Mouse (Mus musculus) liver, embryonic 16.5 days (tissue): ENCODE results near the gene Apol7a. TPM values are rescaled to one million over a fixed set of nuclear protein-coding genes. Genes with fewer than 3 reads are reported as not detected.

Experiments used
- ATAC-seq: fragments of 200-750 bp; cut with Nextera tagmentation; 2 replicates; pipeline ENCODE4 v1.8.0; 2017; ENCODE audit warnings: low read depth, mild to moderate bottlenecking, moderate number of reproducible peaks, moderate library complexity
- H3K27ac ChIP-seq: fragments of 300-500 bp; sonication (generic); 2 replicates; pipeline ENCODE4 v1.5.1; 2014; ENCODE audit warnings: mild to moderate bottlenecking, low read length
- H3K27me3 ChIP-seq: fragments of 300-500 bp; sonication (generic); 2 replicates; pipeline ENCODE4 v1.6.1; 2014; ENCODE audit warnings: low read depth, low read length, mixed read lengths; ENCODE audit not compliant: control insufficient read depth, insufficient read depth
- H3K36me3 ChIP-seq: fragments of 300-500 bp; sonication (generic); 2 replicates; pipeline ENCODE4 v1.6.1; 2014; ENCODE audit warnings: mild to moderate bottlenecking; ENCODE audit not compliant: control insufficient read depth, insufficient read depth
- H3K4me1 ChIP-seq: fragments of 300-500 bp; sonication (generic); 2 replicates; pipeline ENCODE4 v1.6.1; 2014; ENCODE audit warnings: low read depth, low read length, mixed read lengths; ENCODE audit not compliant: control insufficient read depth
- H3K4me2 ChIP-seq: fragments of 300-500 bp; sonication (generic); 2 replicates; pipeline ENCODE4 v1.6.1; 2014; ENCODE audit warnings: low read depth, low read length, mixed read lengths
- H3K4me3 ChIP-seq: fragments of 300-500 bp; sonication (generic); 2 replicates; pipeline ENCODE4 v1.5.1; 2014; ENCODE audit warnings: low read depth, mild to moderate bottlenecking, low read length
- H3K9ac ChIP-seq: fragments of 300-500 bp; sonication (generic); 2 replicates; pipeline ENCODE4 v1.6.1; 2014; ENCODE audit warnings: low read depth, low read length
- H3K9me3 ChIP-seq: fragments of 300-500 bp; sonication (generic); replicated peaks from 2 replicates; pipeline ENCODE4 v1.6.1; 2016; ENCODE audit warnings: low read length; ENCODE audit not compliant: control insufficient read depth
- WGBS: fragments of 180-500 bp; shearing (Covaris S2); extraction: QIAGEN DNeasy Blood & Tissue Kit; methylation state at CpG from one replicate; pipeline ENCODE4 v1.1.7; 2014; ENCODE audit not compliant: insufficient replicate concordance; 5-methylcytosine and 5-hydroxymethylcytosine counted together
- polyA plus RNA-seq: library from polyadenylated mRNA; unstranded; fragments of >200 nt; fragmentation: Nextera tagmentation; extraction: Ambion mirVana; gene quantifications from 2 replicates; pipeline ENCODE4 v1.2.1, GENCODE M21; 2015

Gene Apol7a
- polyA plus RNA-seq, 1 experiment from 2014 or later: 7.3 TPM

DNA sequence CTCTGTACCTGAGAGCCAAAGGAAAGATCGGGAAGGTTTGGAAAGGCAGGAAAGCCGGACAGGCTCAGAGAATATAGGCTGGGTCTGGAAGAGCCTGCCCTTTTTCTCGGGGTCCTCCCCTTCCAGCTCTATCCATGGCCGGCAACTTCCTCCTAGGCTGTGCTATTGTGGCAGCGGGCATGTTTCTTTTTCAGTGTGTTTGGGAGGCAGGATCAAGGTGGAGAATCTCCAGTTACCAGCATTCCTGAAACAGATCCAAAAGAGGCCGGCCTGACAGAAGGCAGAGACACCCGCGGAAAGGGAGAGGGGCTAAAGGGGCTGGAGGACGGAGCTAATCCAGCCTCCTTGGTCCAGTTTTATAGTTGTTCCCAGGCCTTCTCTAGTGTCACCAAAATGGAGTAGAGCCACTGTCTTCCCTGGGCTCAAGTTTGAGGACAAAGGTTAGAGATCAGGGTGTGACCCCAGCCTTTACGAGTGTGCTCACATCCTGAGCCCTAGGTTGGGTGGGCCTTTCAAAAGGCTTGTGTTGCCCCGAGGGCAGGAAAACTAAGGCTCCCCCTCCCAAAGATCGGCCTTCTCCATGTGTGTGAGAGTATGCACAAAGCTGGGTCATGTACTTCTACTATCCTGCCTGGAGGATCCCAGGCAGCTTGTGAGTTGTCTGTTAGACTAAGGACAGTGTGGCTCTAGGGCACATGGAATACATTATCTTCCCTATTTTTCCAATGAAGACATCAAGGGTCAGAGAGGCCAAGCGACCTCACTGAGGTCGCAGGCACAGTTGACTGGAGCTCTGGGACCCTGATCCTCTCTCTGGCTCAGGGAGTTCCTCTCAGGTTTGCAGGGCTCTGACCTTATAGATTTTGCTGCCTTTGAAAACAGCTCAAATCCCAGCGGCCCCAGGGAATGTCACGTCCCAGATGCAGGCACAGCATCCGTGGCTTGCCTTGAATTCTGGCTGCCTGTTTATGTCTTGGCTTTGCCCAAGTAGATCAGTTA, 54.5 kb downstream of the Apol7a start:
- 38% methylated on average over 17 of the region's 17 CpGs for WGBS
- Histone ChIP-seq H3K27ac (peak overlapping the region; percentile 54), H3K4me3 (no peak overlapping the region), H3K36me3 (no peaks in the 10 kb centered on the region), H3K9me3 (no peaks in the 10 kb centered on the region), H3K4me1 (peaks cover 6% of the 10 kb centered on the region; the same call in 1 of the 2 replicates), H3K4me2 (no peak overlapping the region), H3K27me3 (no peaks in the 10 kb centered on the region), H3K9ac (no peak overlapping the region)
- ATAC-seq: peak; percentile 33

GRCm38 (mm10) chr15:77343527-77344091, 55.3 kb downstream of the Apol7a start:
- Histone ChIP-seq H3K36me3 (no peaks in the 10 kb centered on the region), H3K4me2 (peak overlapping the region; percentile 18; the same call in 1 of the 2 replicates), H3K27me3 (no peaks in the 10 kb centered on the region), H3K4me1 (peaks cover 6% of the 10 kb centered on the region; the same call in 1 of the 2 replicates), H3K9ac (no peak overlapping the region), H3K27ac (peak overlapping the region; percentile 54; the same call in 1 of the 2 replicates), H3K4me3 (no peak overlapping the region), H3K9me3 (no peaks in the 10 kb centered on the region)
- 3% methylated on average over 13 of the region's 13 CpGs for whole genome bisulfite sequencing
- peak; percentile 63 for ATAC-seq

GRCm38 (mm10) chr15:77342962-77343526, 55.9 kb downstream of the Apol7a start:
- Histone ChIP-seq H3K4me3 (no peak overlapping the region), H3K27me3 (no peaks in the 10 kb centered on the region), H3K9ac (no peak overlapping the region), H3K9me3 (no peaks in the 10 kb centered on the region), H3K36me3 (no peaks in the 10 kb centered on the region), H3K4me1 (peaks cover 6% of the 10 kb centered on the region; the same call in 1 of the 2 replicates), H3K4me2 (peak overlapping the region; percentile 18; the same call in 1 of the 2 replicates), H3K27ac (0 out of 2 replicates have a peak overlapping the region, but pooled peaks have one; percentile 8)
- ATAC-seq: no peak
- 10% methylated on average over 18 of the region's 18 CpGs for WGBS

DNA sequence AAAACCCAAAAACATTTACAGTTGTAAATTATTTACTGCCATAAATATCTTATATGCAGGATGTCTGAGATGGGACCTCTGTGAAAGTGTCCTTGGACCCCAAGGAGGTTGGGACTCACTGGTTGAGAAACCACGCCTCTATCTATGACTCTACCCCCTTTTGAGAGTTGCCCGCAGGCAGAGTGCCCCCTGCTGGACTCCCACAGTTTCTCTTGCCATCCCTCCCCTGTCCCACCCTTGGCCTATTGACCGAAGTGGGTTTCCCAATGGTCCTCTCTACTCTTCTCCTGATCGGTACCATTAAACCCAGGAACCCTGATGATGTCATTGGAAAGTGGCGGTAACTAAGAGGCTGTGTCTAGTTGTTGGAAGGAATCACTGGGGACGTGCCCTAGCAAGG, 56.9 kb downstream of the Apol7a start:
- Histone ChIP-seq H3K9me3 (no peaks in the 10 kb centered on the region), H3K4me2 (no peak overlapping the region), H3K36me3 (no peaks in the 10 kb centered on the region), H3K9ac (no peak overlapping the region), H3K4me1 (peaks cover 6% of the 10 kb centered on the region; the same call in 1 of the 2 replicates), H3K27me3 (no peaks in the 10 kb centered on the region), H3K27ac (no peak overlapping the region), H3K4me3 (no peak overlapping the region)
- no peak for ATAC-seq
- 73% methylated on average over 6 of the region's 6 CpGs for WGBS

- ATAC-seq: no peak
- H3K36me3 ChIP-seq: no peaks in the 10 kb centered on the region
Observed at GRCm38 (mm10) chr15:77340581-77340980, 58.3 kb downstream of the Apol7a start.

GRCm38 (mm10) chr15:77338924-77339429, 59.9 kb downstream of the Apol7a start:
- ATAC-seq: peak; percentile 9
- Histone ChIP-seq H3K4me3 (no peak overlapping the region), H3K36me3 (no peaks in the 10 kb centered on the region), H3K4me2 (no peak overlapping the region), H3K27me3 (no peaks in the 10 kb centered on the region), H3K4me1 (peaks cover 6% of the 10 kb centered on the region; the same call in 1 of the 2 replicates), H3K9ac (no peak overlapping the region), H3K27ac (peak overlapping the region; percentile 70), H3K9me3 (no peaks in the 10 kb centered on the region)
- WGBS: 52% methylated on average over 8 of the region's 8 CpGs

More at GRCm38 (mm10) chr15:77340581-77340980, 58.3 kb downstream of the Apol7a start:
- Histone ChIP-seq H3K27me3 (no peaks in the 10 kb centered on the region), H3K9ac (no peak overlapping the region), H3K4me1 (peaks cover 6% of the 10 kb centered on the region; the same call in 1 of the 2 replicates), H3K27ac (no peak overlapping the region), H3K9me3 (no peaks in the 10 kb centered on the region), H3K4me2 (no peak overlapping the region), H3K4me3 (no peak overlapping the region)

DNA sequence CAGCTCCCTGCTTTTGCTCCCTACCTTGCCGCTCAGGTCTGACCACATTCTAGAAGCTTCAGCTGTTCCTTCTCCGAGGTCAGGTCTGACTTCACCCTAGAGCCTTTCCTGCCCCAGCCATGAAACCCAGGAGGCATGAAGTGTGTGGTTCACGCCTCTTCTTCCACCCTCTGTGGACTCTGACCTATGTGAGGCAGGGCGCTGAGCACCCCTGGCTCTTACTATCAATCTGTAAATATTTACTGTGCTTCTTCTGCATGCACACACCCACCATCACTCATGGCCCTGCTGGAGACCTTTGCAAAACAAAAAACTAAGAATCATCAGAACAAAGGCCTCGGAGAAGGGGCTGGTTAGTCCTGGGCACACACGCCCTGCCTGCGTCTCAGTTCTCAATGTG, 60.5 kb downstream of the Apol7a start:
- Histone ChIP-seq H3K4me2 (peak overlapping the region; percentile 45; the same call in 1 of the 2 replicates), H3K27ac (peak overlapping the region; percentile 77), H3K9ac (no peak overlapping the region), H3K4me1 (peaks cover 4% of the 10 kb centered on the region; the same call in 1 of the 2 replicates), H3K36me3 (no peaks in the 10 kb centered on the region), H3K27me3 (no peaks in the 10 kb centered on the region), H3K4me3 (peak overlapping the region; percentile 41), H3K9me3 (no peaks in the 10 kb centered on the region)
- ATAC-seq: peak; percentile 89
- 51% methylated on average over 7 of the region's 7 CpGs for WGBS
